Mouse (Mus musculus): ENCODE results near the gene Hnrnpa0. TPM values are rescaled to one million over a fixed set of nuclear protein-coding genes. Genes with fewer than 3 reads are reported as not detected.
"Not testable (repeated sequence)": the region's sequence is repeated elsewhere in the genome, so short reads cannot be mapped to it uniquely, and the experiment has no call there.

The Hnrnpa0 gene
- total RNA-seq (2021), result 100 to 1,000 TPM; 118 to 134 TPM

- peak; percentile 95 to 98 for DNase-seq (ENCODE audit: low spot score in 2 of 2)
- intact Hi-C loops (cut with DNase I), result loop anchor here (2.0 to 5.0 kb wide), 2 partner anchors 16 to 89 kb away; partner anchors contain the start of genes Klhl3 and Ubqln1
These were observed at the start of gene Hnrnpa0 for GRCm38 (mm10) chr13:58128396-58128767. Hnrnpa0 (minus strand) TSS chr13:58128556.

GRCm38 (mm10) chr13:58177511-58178208 lies 49.3 kb upstream of the Hnrnpa0 start:
- peak; percentile 99 to 100 for DNase-seq (ENCODE audit: low spot score in 2 of 2)
- intact Hi-C loops (cut with DNase I), result no loop called here

GRCm38 (mm10) chr13:58176105-58176504 lies 47.7 kb upstream of the Hnrnpa0 start:
- intact Hi-C loops (cut with DNase I), result no loop called here
- DNase-seq (ENCODE audit: low spot score in 2 of 2), result no peak

- intact Hi-C loops (cut with DNase I), result no loop called here
- no peak for DNase-seq (ENCODE audit: low spot score in 2 of 2)
These were observed 39.8 kb upstream of the Hnrnpa0 start for GRCm38 (mm10) chr13:58168119-58168518.

GRCm38 (mm10) chr13:58163343-58163742 lies 35.0 kb upstream of the Hnrnpa0 start:
- no peak for DNase-seq (ENCODE audit: low spot score in 2 of 2)
- intact Hi-C loops (cut with DNase I), result no loop called here

- intact Hi-C loops (cut with DNase I), result no loop called here
- no peak for DNase-seq (ENCODE audit: low spot score in 2 of 2)
These were observed 32.4 kb upstream of the Hnrnpa0 start for GRCm38 (mm10) chr13:58160761-58161160.

GRCm38 (mm10) chr13:58158099-58158912 lies 29.9 kb upstream of the Hnrnpa0 start:
- DNase-seq (ENCODE audit: low spot score in 2 of 2), result peak; percentile 80 to 88
- intact Hi-C loops (cut with DNase I), result loop anchor here (1.0 to 10.0 kb wide), 3 partner anchors 74 to 426 kb away; no protein-coding TSS in a partner anchor

- intact Hi-C loops (cut with DNase I), result loop anchor here (1.0 to 10.0 kb wide), 3 partner anchors 75 to 427 kb away; no protein-coding TSS in a partner anchor
- DNase-seq (ENCODE audit: low spot score in 2 of 2), result peak; percentile 76 to 78
These were observed 29.2 kb upstream of the Hnrnpa0 start, which contains the start of gene Idnk for GRCm38 (mm10) chr13:58157447-58158098. Idnk (plus strand) TSS chr13:58157649.

GRCm38 (mm10) chr13:58157036-58157435 lies 28.7 kb upstream of the Hnrnpa0 start:
- intact Hi-C loops (cut with DNase I), result loop anchor here (10.0 kb wide), 1 partner anchor 428 kb away; no protein-coding TSS in a partner anchor
- peak in 1 of 2 experiments; percentile 9 for DNase-seq (ENCODE audit: low spot score in 2 of 2)

- DNase-seq (ENCODE audit: low spot score in 2 of 2), result no peak
- intact Hi-C loops (cut with DNase I), result loop anchor here (10.0 kb wide), 1 partner anchor 429 kb away; no protein-coding TSS in a partner anchor
These were observed 27.7 kb upstream of the Hnrnpa0 start for GRCm38 (mm10) chr13:58156031-58156430.

GRCm38 (mm10) chr13:58150442-58150841 lies 22.1 kb upstream of the Hnrnpa0 start:
- intact Hi-C loops (cut with DNase I), result loop anchor here (10.0 kb wide), 1 partner anchor 434 kb away; no protein-coding TSS in a partner anchor
- no peak for DNase-seq (ENCODE audit: low spot score in 2 of 2)

- intact Hi-C loops (cut with DNase I), result loop anchor here (10.0 kb wide), 1 partner anchor 435 kb away; no protein-coding TSS in a partner anchor
- DNase-seq (ENCODE audit: low spot score in 2 of 2), result no peak
These were observed 21.3 kb upstream of the Hnrnpa0 start for GRCm38 (mm10) chr13:58149629-58150028.

- DNase-seq (ENCODE audit: low spot score in 2 of 2), result no peak
- intact Hi-C loops (cut with DNase I), result no loop called here
These were observed 20.7 kb upstream of the Hnrnpa0 start for GRCm38 (mm10) chr13:58149033-58149558.

- DNase-seq (ENCODE audit: low spot score in 2 of 2), result peak; percentile 24 to 31
- intact Hi-C loops (cut with DNase I), result no loop called here
These were observed 20.0 kb upstream of the Hnrnpa0 start for GRCm38 (mm10) chr13:58148256-58148831.

GRCm38 (mm10) chr13:58147760-58148159 lies 19.4 kb upstream of the Hnrnpa0 start:
- DNase-seq (ENCODE audit: low spot score in 2 of 2), result no peak
- intact Hi-C loops (cut with DNase I), result no loop called here

GRCm38 (mm10) chr13:58146603-58147002 lies 18.2 kb upstream of the Hnrnpa0 start:
- intact Hi-C loops (cut with DNase I); DNase-seq (ENCODE audit: low spot score in 2 of 2): not testable (repeated sequence)

- intact Hi-C loops (cut with DNase I), result no loop called here
These were observed 3.3 kb upstream of the Hnrnpa0 start for GRCm38 (mm10) chr13:58131692-58132091.

GRCm38 (mm10) chr13:58129687-58130246 lies 1.4 kb upstream of the Hnrnpa0 start:
- DNase-seq (ENCODE audit: low spot score in 2 of 2), result no peak
- intact Hi-C loops (cut with DNase I), result loop anchor here (2.0 to 5.0 kb wide), 2 partner anchors 17 to 88 kb away; partner anchors contain the start of genes Klhl3 and Ubqln1

More at GRCm38 (mm10) chr13:58131692-58132091, 3.3 kb upstream of the Hnrnpa0 start:
- DNase-seq (ENCODE audit: low spot score in 2 of 2), result no peak
